Mouse (Mus musculus): ENCODE measurements around the gene Acss2. TPM values are rescaled to one million over a fixed set of nuclear protein-coding genes. Genes with fewer than 3 reads are reported as not detected.

Gene Acss2
- polyA plus RNA-seq, 1 experiment = 13.1 TPM

DNA sequence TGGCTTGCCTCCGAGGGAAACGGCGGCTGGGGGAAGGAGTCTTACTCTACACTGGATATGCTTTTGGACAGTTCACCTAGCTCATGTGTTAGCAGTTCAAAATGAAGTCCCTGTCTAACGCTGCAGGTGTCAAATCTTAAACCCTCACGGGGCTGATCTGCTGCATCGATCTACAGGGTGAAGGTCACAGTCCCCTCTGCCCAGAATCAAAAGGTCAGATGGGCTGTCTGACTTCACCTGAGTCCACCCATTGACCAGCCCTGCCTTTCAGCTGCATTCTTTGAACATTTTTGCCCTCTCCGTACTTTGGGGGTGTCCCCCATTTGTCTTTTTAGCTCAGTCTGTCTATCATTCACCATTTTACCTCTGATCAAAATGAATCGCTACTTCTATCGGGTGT, 67.3 kb downstream of the Acss2 start:
- TF ChIP-seq CTCF (IDR thresholded peaks at IDR 0.05; ENCODE audit: extremely low read depth, insufficient read depth, insufficient read length, insufficient replicate concordance) (no peak), POLR2A (IDR thresholded peaks at IDR 0.05; ENCODE audit: low read depth, low read length) (no peak)
- 91% methylated on average over 9 of the region's 9 CpGs for WGBS
- DNase-seq (ENCODE audit: low read depth in 1 of 2, low spot score in 2 of 2) = no peak
- H3K27me3 ChIP-seq (ENCODE audit: control insufficient read depth, insufficient read depth, low read length) = no peaks in the 10 kb centered on the region
- no peaks in the 10 kb centered on the region; the same call in 1 of the 2 replicates for H3K4me1 ChIP-seq (ENCODE audit: control insufficient read depth, insufficient read depth, insufficient read length)
- no peaks in the 10 kb centered on the region; the same call in 1 of the 2 replicates for H3K36me3 ChIP-seq (ENCODE audit: control insufficient read depth, insufficient read depth, low read length)
- H3K27ac ChIP-seq (ENCODE audit: insufficient read depth, low read length) = no peak overlapping the region
- H3K4me3 ChIP-seq (ENCODE audit: extremely low read depth, insufficient read depth, insufficient read length) = no peak overlapping the region

DNA sequence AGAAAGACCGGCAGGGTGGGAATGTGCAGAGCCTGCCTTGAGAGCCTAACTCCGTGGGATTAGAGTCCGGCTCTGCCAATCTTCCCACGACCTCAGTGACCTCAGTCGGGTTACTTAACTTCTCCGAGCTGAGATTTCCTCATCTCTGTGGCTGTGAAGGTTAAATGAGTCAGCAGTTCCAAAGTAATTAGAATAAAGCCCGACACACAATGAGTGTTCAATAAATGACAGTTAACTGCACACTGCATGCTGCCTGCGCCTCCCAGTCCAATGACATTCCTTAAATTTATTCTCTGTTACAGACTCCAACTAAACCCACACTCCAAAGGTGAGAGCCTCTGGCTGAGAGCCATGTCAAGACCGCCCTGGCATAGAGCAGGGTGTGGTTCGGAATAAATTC, 67.7 kb downstream of the Acss2 start:
- no peak for DNase-seq (ENCODE audit: low read depth in 1 of 2, low spot score in 2 of 2)
- WGBS = 69% methylated on average over 10 of the region's 10 CpGs
- Histone ChIP-seq H3K36me3 (ENCODE audit: control insufficient read depth, insufficient read depth, low read length) (no peaks in the 10 kb centered on the region; the same call in 1 of the 2 replicates), H3K27me3 (ENCODE audit: control insufficient read depth, insufficient read depth, low read length) (no peaks in the 10 kb centered on the region), H3K4me1 (ENCODE audit: control insufficient read depth, insufficient read depth, insufficient read length) (no peaks in the 10 kb centered on the region; the same call in 1 of the 2 replicates), H3K4me3 (ENCODE audit: extremely low read depth, insufficient read depth, insufficient read length) (no peak overlapping the region), H3K27ac (ENCODE audit: insufficient read depth, low read length) (no peak overlapping the region)
- TF ChIP-seq CTCF (IDR thresholded peaks at IDR 0.05; ENCODE audit: extremely low read depth, insufficient read depth, insufficient read length, insufficient replicate concordance) (no peak), POLR2A (IDR thresholded peaks at IDR 0.05; ENCODE audit: low read depth, low read length) (no peak)

DNA sequence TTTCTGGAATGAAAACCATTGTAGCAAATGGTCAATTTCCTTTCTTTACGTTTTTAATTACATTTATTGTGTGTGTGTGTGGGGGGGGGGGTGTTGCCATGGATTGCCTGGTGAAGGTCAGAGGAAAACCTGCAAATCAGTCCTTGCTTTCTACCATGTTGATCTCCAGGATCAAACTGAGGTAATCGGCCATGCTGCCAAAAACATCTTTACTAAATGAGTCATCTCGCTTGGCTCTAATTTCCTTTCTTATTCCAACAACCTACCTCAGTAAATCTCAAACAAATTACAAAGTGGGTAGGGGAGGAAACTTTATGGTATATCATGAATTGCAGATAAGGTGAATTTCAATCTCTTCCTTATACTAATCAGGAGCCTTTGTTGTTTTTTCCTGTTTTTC, 70.4 kb downstream of the Acss2 start:
- WGBS = 88% methylated on average over 3 of the region's 3 CpGs
- no peaks in the 10 kb centered on the region for H3K27me3 ChIP-seq (ENCODE audit: control insufficient read depth, insufficient read depth, low read length)
- no peak for DNase-seq (ENCODE audit: low read depth in 1 of 2, low spot score in 2 of 2)
- H3K36me3 ChIP-seq (ENCODE audit: control insufficient read depth, insufficient read depth, low read length) = no peaks in the 10 kb centered on the region
- H3K4me3 ChIP-seq (ENCODE audit: extremely low read depth, insufficient read depth, insufficient read length) = no peak overlapping the region
- peaks cover 4% of the 10 kb centered on the region for H3K4me1 ChIP-seq (ENCODE audit: control insufficient read depth, insufficient read depth, insufficient read length)
- no peak overlapping the region for H3K27ac ChIP-seq (ENCODE audit: insufficient read depth, low read length)
- TF ChIP-seq POLR2A (IDR thresholded peaks at IDR 0.05; ENCODE audit: low read depth, low read length) (no peak), CTCF (IDR thresholded peaks at IDR 0.05; ENCODE audit: extremely low read depth, insufficient read depth, insufficient read length, insufficient replicate concordance) (no peak)

- Histone ChIP-seq H3K36me3 (ENCODE audit: control insufficient read depth, insufficient read depth, low read length) (no peaks in the 10 kb centered on the region), H3K4me1 (ENCODE audit: control insufficient read depth, insufficient read depth, insufficient read length) (peaks cover 4% of the 10 kb centered on the region), H3K27ac (ENCODE audit: insufficient read depth, low read length) (no peak overlapping the region), H3K27me3 (ENCODE audit: control insufficient read depth, insufficient read depth, low read length) (no peaks in the 10 kb centered on the region), H3K4me3 (ENCODE audit: extremely low read depth, insufficient read depth, insufficient read length) (no peak overlapping the region)
- WGBS = 86% methylated on average over 6 of the region's 6 CpGs
- TF ChIP-seq CTCF (IDR thresholded peaks at IDR 0.05; ENCODE audit: extremely low read depth, insufficient read depth, insufficient read length, insufficient replicate concordance) (no peak), POLR2A (IDR thresholded peaks at IDR 0.05; ENCODE audit: low read depth, low read length) (no peak)
- no peak for DNase-seq (ENCODE audit: low read depth in 1 of 2, low spot score in 2 of 2)
These were observed 71.8 kb downstream of the Acss2 start for GRCm38 (mm10) chr2:155589521-155589920.

DNA sequence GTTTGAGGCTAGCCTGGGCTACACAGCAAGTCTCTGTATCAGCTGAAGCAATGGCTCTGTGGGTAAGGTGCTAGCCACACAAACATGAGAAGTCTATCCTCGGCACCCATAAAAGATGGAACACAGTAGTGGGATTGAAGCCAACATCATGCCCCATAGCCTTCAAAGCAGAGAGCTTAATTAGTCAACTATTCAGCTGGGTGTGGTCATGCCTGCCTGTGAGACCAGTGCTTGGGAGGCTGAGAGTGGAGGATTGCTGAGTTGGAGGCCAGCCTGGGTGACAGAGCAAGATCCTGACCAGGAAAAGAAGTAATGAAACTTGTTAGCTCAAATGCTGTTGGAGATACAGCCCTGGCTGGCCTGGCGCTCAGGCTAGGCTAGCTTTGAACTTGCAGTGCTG, 73.1 kb downstream of the Acss2 start:
- no peak overlapping the region for H3K27ac ChIP-seq (ENCODE audit: insufficient read depth, low read length)
- H3K4me3 ChIP-seq (ENCODE audit: extremely low read depth, insufficient read depth, insufficient read length) = no peak overlapping the region
- 98% methylated on average over 2 of the region's 2 CpGs for WGBS
- no peaks in the 10 kb centered on the region for H3K36me3 ChIP-seq (ENCODE audit: control insufficient read depth, insufficient read depth, low read length)
- DNase-seq (ENCODE audit: low read depth in 1 of 2, low spot score in 2 of 2) = no peak
- TF ChIP-seq CTCF (IDR thresholded peaks at IDR 0.05; ENCODE audit: extremely low read depth, insufficient read depth, insufficient read length, insufficient replicate concordance) (no peak), POLR2A (IDR thresholded peaks at IDR 0.05; ENCODE audit: low read depth, low read length) (no peak)
- no peaks in the 10 kb centered on the region for H3K27me3 ChIP-seq (ENCODE audit: control insufficient read depth, insufficient read depth, low read length)
- peaks cover 4% of the 10 kb centered on the region for H3K4me1 ChIP-seq (ENCODE audit: control insufficient read depth, insufficient read depth, insufficient read length)

GRCm38 (mm10) chr2:155591676-155592075, 73.9 kb downstream of the Acss2 start:
- 20% methylated on average over 6 of the region's 6 CpGs for WGBS
- Histone ChIP-seq H3K4me1 (ENCODE audit: control insufficient read depth, insufficient read depth, insufficient read length) (peaks cover 4% of the 10 kb centered on the region), H3K4me3 (ENCODE audit: extremely low read depth, insufficient read depth, insufficient read length) (peak overlapping the region; percentile 66), H3K27ac (ENCODE audit: insufficient read depth, low read length) (no peak overlapping the region), H3K27me3 (ENCODE audit: control insufficient read depth, insufficient read depth, low read length) (no peaks in the 10 kb centered on the region), H3K36me3 (ENCODE audit: control insufficient read depth, insufficient read depth, low read length) (no peaks in the 10 kb centered on the region)
- TF ChIP-seq POLR2A (IDR thresholded peaks at IDR 0.05; ENCODE audit: low read depth, low read length) (no peak), CTCF (IDR thresholded peaks at IDR 0.05; ENCODE audit: extremely low read depth, insufficient read depth, insufficient read length, insufficient replicate concordance) (no peak)
- no peak for DNase-seq (ENCODE audit: low read depth in 1 of 2, low spot score in 2 of 2)

DNA sequence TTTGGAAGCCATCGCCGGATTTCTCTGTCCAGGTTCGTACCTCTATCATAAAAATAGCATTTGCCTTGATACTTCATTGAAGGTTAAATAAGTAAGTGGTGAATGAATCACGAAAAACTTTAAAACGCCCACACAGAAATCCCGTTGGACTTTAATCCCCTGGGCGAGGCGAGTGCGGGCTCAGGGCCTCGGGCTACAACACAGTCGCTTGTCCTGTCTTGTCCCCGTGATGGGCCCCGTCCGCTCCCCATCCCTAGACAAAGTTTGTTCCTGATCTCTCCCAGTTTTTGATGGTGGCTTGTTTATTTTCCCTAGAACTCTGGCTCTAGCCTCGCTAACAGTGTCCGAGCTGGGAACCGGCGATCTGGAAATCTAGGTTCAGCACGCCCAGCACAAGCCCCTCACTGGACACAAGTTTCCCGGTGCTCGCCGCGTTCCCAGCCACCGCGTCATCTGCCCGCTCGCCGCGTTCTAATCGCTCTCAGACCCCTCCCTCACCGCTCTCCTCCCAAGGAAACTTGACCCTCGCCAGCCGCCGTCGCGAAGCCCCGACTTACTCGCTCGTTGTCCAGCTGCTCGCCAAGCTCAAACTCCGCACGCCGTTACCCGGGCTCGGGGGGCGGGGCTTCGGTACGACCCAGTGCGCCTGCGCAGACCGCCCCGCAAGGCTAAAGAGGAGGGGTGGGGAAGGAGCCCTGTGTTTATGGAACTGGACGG, 74.5 kb downstream of the Acss2 start, which contains the start of gene Gss:
Gene Gss, minus strand, starts transcription at position 674 of the 717 bp plus-strand sequence.
- H3K4me3 ChIP-seq (ENCODE audit: extremely low read depth, insufficient read depth, insufficient read length) = peak within 1 kb of the TSS; percentile 66
- peaks cover 4% of the 10 kb centered on the region for H3K4me1 ChIP-seq (ENCODE audit: control insufficient read depth, insufficient read depth, insufficient read length)
- 0 out of 2 replicates have a peak within 1 kb of the TSS, but pooled peaks have one; percentile 9 for H3K27ac ChIP-seq (ENCODE audit: insufficient read depth, low read length)
- WGBS = under 1% methylated on average over 53 of the region's 53 CpGs
- TF ChIP-seq POLR2A (IDR thresholded peaks at IDR 0.05; ENCODE audit: low read depth, low read length) (no peak; the same call in 1 of the 2 replicates), CTCF (IDR thresholded peaks at IDR 0.05; ENCODE audit: extremely low read depth, insufficient read depth, insufficient read length, insufficient replicate concordance) (no peak)
- DNase-seq (ENCODE audit: low read depth in 1 of 2, low spot score in 2 of 2) = peak; percentile 69 to 94
- no peaks in the 10 kb centered on the region for H3K27me3 ChIP-seq (ENCODE audit: control insufficient read depth, insufficient read depth, low read length)
- no peaks in the 10 kb centered on the region for H3K36me3 ChIP-seq (ENCODE audit: control insufficient read depth, insufficient read depth, low read length)

Measured in spleen, adult 2 months (tissue).